Mouse (Mus musculus) CD4-positive, CD25-positive, alpha-beta regulatory T cell, adult 2 months (primary cell): Measurements from ENCODE around the gene Vps37b.

Experiments used
- DNase-seq: peaks from one replicate; pipeline ENCODE4 v3.0.0-alpha.2; 2012; ENCODE audit warnings: low read depth, low spot score

Gene Vps37b

GRCm38 (mm10) chr5:123980521-123981249, 51.4 kb downstream of the Vps37b start:
- peak; percentile 43 for DNase-seq

GRCm38 (mm10) chr5:123979980-123980369, 52.1 kb downstream of the Vps37b start:
- DNase-seq, result no peak

GRCm38 (mm10) chr5:123979221-123979979, 52.7 kb downstream of the Vps37b start:
- no peak for DNase-seq

GRCm38 (mm10) chr5:123978131-123978530, 53.9 kb downstream of the Vps37b start:
- no peak for DNase-seq

GRCm38 (mm10) chr5:123977231-123977630, 54.8 kb downstream of the Vps37b start:
- no peak for DNase-seq

- DNase-seq, result no peak
These were observed 56.3 kb downstream of the Vps37b start for GRCm38 (mm10) chr5:123975668-123976180.

GRCm38 (mm10) chr5:123974616-123975111, 57.4 kb downstream of the Vps37b start:
- peak; percentile 74 for DNase-seq

- DNase-seq, result peak; percentile 43
These were observed 57.9 kb downstream of the Vps37b start for GRCm38 (mm10) chr5:123974179-123974485.

GRCm38 (mm10) chr5:123973299-123974178, 58.5 kb downstream of the Vps37b start, which contains the start of gene Hip1r:
TSS of gene Hip1r (plus strand) at chr5:123973628.
- DNase-seq, result peak; percentile 82

GRCm38 (mm10) chr5:123972453-123972852, 59.6 kb downstream of the Vps37b start:
- DNase-seq, result no peak

GRCm38 (mm10) chr5:123970576-123970975, 61.5 kb downstream of the Vps37b start:
- DNase-seq, result no peak

- DNase-seq, result no peak
These were observed 62.9 kb downstream of the Vps37b start for GRCm38 (mm10) chr5:123969216-123969615.

- no peak for DNase-seq
These were observed 63.6 kb downstream of the Vps37b start for GRCm38 (mm10) chr5:123968468-123968867.

- DNase-seq, result no peak
These were observed 65.3 kb downstream of the Vps37b start for GRCm38 (mm10) chr5:123966759-123967158.

- DNase-seq, result no peak
These were observed 67.9 kb downstream of the Vps37b start for GRCm38 (mm10) chr5:123964208-123964607.

GRCm38 (mm10) chr5:123961046-123961445, 71.0 kb downstream of the Vps37b start:
- DNase-seq, result no peak

GRCm38 (mm10) chr5:123960129-123960528, 71.9 kb downstream of the Vps37b start:
- no peak for DNase-seq

- no peak for DNase-seq
These were observed 73.1 kb downstream of the Vps37b start for GRCm38 (mm10) chr5:123959018-123959417.

GRCm38 (mm10) chr5:123957213-123957612, 74.9 kb downstream of the Vps37b start:
- DNase-seq, result no peak
